Mouse (Mus musculus) stomach, embryonic 14.5 days (tissue): ENCODE results near the gene Fer. TPM values are rescaled to one million over a fixed set of nuclear protein-coding genes. Genes with fewer than 3 reads are reported as not detected.

Experiments used
- ATAC-seq: fragments of 200-750 bp; cut with Nextera tagmentation; 2 replicates; pipeline ENCODE4 v1.8.0; 2017; ENCODE audit warnings: low read depth, moderate TSS enrichment; ENCODE audit not compliant: insufficient number of reproducible peaks, insufficient read depth, low FRiP score
- H3K27ac ChIP-seq: fragments of 300-500 bp; sonication (generic); 2 replicates; pipeline ENCODE4 v1.5.1; 2014; ENCODE audit warnings: mild to moderate bottlenecking, low read length, moderate library complexity, mixed read lengths
- H3K27me3 ChIP-seq: fragments of 300-500 bp; sonication (generic); 2 replicates; pipeline ENCODE4 v1.6.1; 2014; ENCODE audit warnings: low read length, control low read depth, mixed read lengths; ENCODE audit not compliant: control insufficient read depth, insufficient read depth
- H3K36me3 ChIP-seq: fragments of 300-500 bp; sonication (generic); 2 replicates; pipeline ENCODE4 v1.6.1; 2014; ENCODE audit warnings: mild to moderate bottlenecking, control low read depth, low read length, moderate library complexity, mixed read lengths; ENCODE audit not compliant: control insufficient read depth, insufficient read depth
- H3K4me1 ChIP-seq: fragments of 300-500 bp; sonication (generic); 2 replicates; pipeline ENCODE4 v1.6.1; 2014; ENCODE audit warnings: low read length, control low read depth, mixed read lengths; ENCODE audit not compliant: control insufficient read depth, insufficient read depth
- H3K4me2 ChIP-seq: fragments of 300-500 bp; sonication (generic); replicated peaks from 2 replicates; pipeline ENCODE4 v1.6.1; 2014; ENCODE audit warnings: low read depth, low read length, control low read depth
- H3K4me3 ChIP-seq: fragments of 300-500 bp; sonication (generic); 2 replicates; pipeline ENCODE4 v1.5.1; 2014; ENCODE audit warnings: low read depth, low read length, control low read depth
- H3K9ac ChIP-seq: fragments of 300-500 bp; sonication (generic); replicated peaks from 2 replicates; pipeline ENCODE4 v1.6.1; 2014; ENCODE audit warnings: low read depth, mild to moderate bottlenecking, control low read depth, low read length, moderate library complexity, mixed read lengths
- H3K9me3 ChIP-seq: fragments of 300-500 bp; sonication (generic); 2 replicates; pipeline ENCODE4 v1.6.1; 2016; ENCODE audit warnings: low read depth, low read length, control low read depth; ENCODE audit not compliant: control insufficient read depth
- WGBS: fragments of 180-500 bp; shearing (Covaris S2); extraction: QIAGEN DNeasy Blood & Tissue Kit; methylation state at CpG from one replicate; pipeline ENCODE4 v1.1.7; 2014; 5-methylcytosine and 5-hydroxymethylcytosine counted together
- polyA plus RNA-seq: library from polyadenylated mRNA; unstranded; fragments of >200 nt; fragmentation: Nextera tagmentation; extraction: Ambion mirVana; gene quantifications from 2 replicates; pipeline ENCODE4 v1.2.1, GENCODE M21; 2014

Fer gene
- polyA plus RNA-seq, 1 experiment from 2014 or later, result 34.3 TPM

DNA sequence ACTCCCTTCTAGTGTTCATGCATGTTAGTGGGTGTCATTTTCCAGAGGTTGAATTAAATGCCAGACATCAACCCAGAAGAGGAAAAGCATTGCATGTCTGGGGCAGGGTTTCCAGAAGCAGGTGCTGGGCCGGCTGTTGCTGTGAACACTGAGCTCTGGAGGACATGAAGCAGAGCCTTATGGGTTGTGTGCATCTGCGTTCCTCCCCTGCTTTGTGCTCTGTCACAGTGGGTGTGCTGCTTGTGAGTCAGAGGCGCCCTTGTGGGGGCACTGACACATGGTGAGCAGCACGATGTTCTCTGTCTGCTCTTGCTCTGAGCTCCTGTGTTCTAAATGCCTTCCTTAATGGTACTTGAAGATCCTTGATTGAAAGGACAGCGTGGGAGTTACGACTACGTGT lies 182.5 kb downstream of the Fer start:
- no peak for ATAC-seq
- H3K9ac ChIP-seq, result no peak overlapping the region
- 73% methylated on average over 7 of the region's 7 CpGs for WGBS

DNA sequence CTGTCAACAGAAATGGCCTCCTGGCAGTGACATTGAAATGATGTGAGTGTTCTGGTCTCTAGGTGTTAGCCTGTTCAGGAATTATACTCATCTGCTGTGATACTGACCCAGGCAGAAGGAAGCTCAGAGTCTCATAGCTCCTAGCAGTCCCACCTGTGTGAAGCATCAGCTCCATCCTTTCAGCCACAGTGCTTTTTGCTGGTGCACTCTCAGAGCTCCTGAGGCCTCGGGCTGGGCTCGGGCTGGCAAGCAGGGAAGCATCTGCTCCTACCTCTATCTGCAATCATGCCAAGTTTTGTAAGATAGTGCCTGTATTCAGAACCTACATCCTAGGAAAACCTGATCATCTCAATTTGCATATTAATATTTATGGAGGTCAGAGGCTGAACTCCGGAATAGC lies 183.7 kb downstream of the Fer start:
- Histone ChIP-seq H3K9ac (no peak overlapping the region), H3K27ac (no peak overlapping the region), H3K27me3 (no peaks in the 10 kb centered on the region), H3K36me3 (no peaks in the 10 kb centered on the region), H3K9me3 (no peaks in the 10 kb centered on the region), H3K4me1 (no peaks in the 10 kb centered on the region), H3K4me2 (no peak overlapping the region), H3K4me3 (no peak overlapping the region)
- ATAC-seq, result no peak
- WGBS, result 83% methylated on average over 3 of the region's 3 CpGs

More for the DNA sequence above, 182.5 kb downstream of the Fer start:
- Histone ChIP-seq H3K4me2 (no peak overlapping the region), H3K27me3 (no peaks in the 10 kb centered on the region), H3K4me3 (no peak overlapping the region), H3K27ac (no peak overlapping the region), H3K4me1 (no peaks in the 10 kb centered on the region), H3K9me3 (no peaks in the 10 kb centered on the region), H3K36me3 (no peaks in the 10 kb centered on the region)

DNA sequence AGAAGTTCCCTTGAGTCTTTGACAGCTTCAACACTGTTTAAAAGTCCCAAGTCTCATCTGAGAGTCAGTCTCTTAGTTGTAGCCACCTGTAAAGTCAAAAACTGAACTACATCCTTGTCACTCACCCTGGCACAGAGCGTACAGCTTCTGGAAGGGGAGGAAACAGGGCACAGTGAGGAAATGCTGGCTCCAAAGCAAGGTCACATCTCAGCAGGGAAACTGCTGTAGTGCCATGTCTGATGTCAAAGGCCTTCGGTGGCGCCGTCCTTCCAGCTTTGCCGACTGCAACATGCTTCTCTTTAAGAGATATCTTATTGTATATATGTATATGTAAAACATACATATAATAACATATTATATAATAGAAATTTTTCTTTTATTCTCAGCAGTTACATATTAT lies 188.0 kb downstream of the Fer start:
- no peaks in the 10 kb centered on the region for H3K27me3 ChIP-seq
- no peak overlapping the region for H3K27ac ChIP-seq
- H3K36me3 ChIP-seq, result no peaks in the 10 kb centered on the region
- no peak overlapping the region for H3K4me2 ChIP-seq
- WGBS, result 91% methylated on average over 5 of the region's 5 CpGs
- no peak for ATAC-seq
- H3K9ac ChIP-seq, result no peak overlapping the region
- no peak overlapping the region for H3K4me3 ChIP-seq
- no peaks in the 10 kb centered on the region for H3K4me1 ChIP-seq
- no peaks in the 10 kb centered on the region for H3K9me3 ChIP-seq

DNA sequence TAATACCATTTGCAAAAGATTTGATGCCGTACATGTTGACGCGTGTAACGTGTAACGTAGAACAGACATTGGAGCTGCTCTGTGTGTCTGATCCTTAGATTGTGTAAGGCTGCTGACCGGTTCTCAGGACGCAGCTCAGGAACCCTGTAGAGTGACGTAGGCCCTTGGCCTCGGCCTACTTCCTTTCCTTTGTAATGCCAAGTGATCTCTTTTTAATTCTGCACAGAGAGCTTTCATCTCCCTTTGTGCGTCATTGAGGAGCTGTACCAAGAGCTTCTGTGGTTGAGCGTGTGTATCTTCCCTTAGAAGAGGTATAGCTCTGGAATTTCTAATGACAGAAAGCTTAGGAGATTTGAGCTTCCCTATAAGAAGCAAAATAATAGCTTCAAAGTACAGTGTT lies 190.8 kb downstream of the Fer start:
- Histone ChIP-seq H3K9ac (no peak overlapping the region), H3K4me3 (no peak overlapping the region), H3K27ac (no peak overlapping the region), H3K36me3 (no peaks in the 10 kb centered on the region), H3K4me1 (no peaks in the 10 kb centered on the region), H3K27me3 (no peaks in the 10 kb centered on the region), H3K4me2 (no peak overlapping the region), H3K9me3 (no peaks in the 10 kb centered on the region)
- WGBS, result 95% methylated on average over 11 of the region's 11 CpGs
- no peak for ATAC-seq

DNA sequence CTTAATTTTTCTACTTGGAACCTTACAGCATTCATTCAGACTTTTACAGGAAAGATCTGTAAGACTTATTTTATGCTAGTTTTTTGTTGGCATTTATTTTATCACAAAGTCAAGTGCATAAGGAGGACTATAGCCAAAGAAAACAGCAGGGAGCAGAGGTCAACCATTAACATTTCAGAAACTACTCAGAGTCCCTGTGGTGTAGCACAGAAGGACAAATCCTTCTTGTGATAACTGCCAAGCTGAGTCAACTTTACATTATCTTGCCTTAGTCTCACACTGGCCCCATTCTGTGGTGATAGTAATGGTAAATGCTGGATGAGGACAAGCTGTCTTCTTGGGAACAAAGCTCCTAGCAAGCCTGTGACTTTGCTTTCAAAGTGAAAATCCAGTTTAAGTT lies 197.7 kb downstream of the Fer start:
- peak; percentile 67 for ATAC-seq
- Histone ChIP-seq H3K27ac (no peak overlapping the region), H3K9me3 (no peaks in the 10 kb centered on the region), H3K4me2 (no peak overlapping the region), H3K4me1 (no peaks in the 10 kb centered on the region), H3K9ac (no peak overlapping the region), H3K36me3 (no peaks in the 10 kb centered on the region), H3K4me3 (no peak overlapping the region), H3K27me3 (no peaks in the 10 kb centered on the region)

DNA sequence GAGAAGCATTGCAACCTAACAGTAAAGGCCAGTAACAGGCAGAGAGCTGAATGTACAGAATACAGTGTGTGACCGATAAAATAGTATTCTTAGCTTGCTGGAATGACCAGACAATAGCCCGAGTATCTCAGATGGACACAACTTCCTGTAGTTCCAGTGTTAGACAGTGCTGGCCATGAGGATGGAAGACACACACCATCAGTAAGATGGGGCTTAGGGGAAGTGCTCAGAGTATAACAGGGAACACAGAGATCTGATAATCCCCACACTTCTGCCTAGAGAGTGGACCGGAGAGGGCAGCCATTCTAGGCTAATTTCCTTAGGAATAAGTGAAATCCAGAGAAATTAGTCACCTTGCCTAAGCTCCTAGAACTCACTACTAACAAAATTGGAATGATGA lies 202.4 kb downstream of the Fer start:
- H3K4me3 ChIP-seq, result no peak overlapping the region
- H3K27me3 ChIP-seq, result no peaks in the 10 kb centered on the region
- WGBS, result 91% methylated on average over 3 of the region's 3 CpGs
- H3K4me1 ChIP-seq, result no peaks in the 10 kb centered on the region
- H3K36me3 ChIP-seq, result no peaks in the 10 kb centered on the region
- no peak overlapping the region for H3K9ac ChIP-seq
- ATAC-seq, result no peak
- no peak overlapping the region for H3K27ac ChIP-seq
- H3K9me3 ChIP-seq, result no peaks in the 10 kb centered on the region
- H3K4me2 ChIP-seq, result no peak overlapping the region

DNA sequence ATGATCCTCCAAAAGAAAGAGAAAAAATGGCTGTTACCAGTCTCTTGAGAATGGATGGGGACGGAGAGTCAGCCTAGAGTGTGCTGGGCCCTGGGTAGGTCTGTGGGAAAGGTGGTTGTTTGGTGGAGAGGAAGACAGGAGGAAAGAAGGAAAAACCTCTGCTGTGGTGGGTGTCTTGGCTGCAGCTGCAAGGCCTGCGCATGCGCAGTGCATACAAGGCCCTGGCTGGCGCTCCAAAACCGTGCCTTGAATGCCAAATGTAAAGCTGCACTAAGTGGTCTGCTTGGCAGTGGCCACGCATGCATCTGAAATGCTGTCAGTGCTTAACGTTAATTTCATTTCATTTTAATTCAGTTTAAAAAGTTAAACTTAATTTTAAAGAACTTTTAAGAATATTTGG lies 214.5 kb downstream of the Fer start:
- H3K9ac ChIP-seq, result no peak overlapping the region
- H3K27me3 ChIP-seq, result no peaks in the 10 kb centered on the region
- H3K27ac ChIP-seq, result no peak overlapping the region
- H3K4me1 ChIP-seq, result no peaks in the 10 kb centered on the region
- 89% methylated on average over 7 of the region's 7 CpGs for WGBS
- H3K4me2 ChIP-seq, result no peak overlapping the region
- ATAC-seq, result no peak
- H3K4me3 ChIP-seq, result no peak overlapping the region
- no peaks in the 10 kb centered on the region for H3K9me3 ChIP-seq
- H3K36me3 ChIP-seq, result no peaks in the 10 kb centered on the region

DNA sequence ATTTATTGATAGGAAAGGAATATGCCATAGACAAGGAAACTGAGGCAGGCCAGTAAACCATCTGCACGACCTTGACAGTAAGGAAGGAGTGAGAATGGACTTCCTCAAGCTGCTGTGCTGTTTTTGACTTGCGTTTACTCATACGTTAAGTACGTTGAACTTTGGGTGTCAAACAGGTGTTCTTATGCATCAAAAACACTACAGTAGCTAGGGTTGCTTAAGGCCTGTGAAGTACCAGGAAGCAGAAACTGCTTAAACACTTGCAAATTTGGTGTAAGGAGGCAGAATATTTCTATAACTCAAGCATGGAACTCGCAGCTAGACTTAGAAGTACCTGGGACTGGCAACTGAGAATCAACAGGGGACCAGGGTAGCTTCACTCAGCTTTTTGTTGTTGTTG lies 221.9 kb downstream of the Fer start:
- no peaks in the 10 kb centered on the region for H3K27me3 ChIP-seq
- H3K4me2 ChIP-seq, result no peak overlapping the region
- no peaks in the 10 kb centered on the region for H3K9me3 ChIP-seq
- no peaks in the 10 kb centered on the region for H3K36me3 ChIP-seq
- 74% methylated on average over 5 of the region's 5 CpGs for WGBS
- no peak overlapping the region for H3K27ac ChIP-seq
- no peaks in the 10 kb centered on the region for H3K4me1 ChIP-seq
- ATAC-seq, result no peak
- no peak overlapping the region for H3K9ac ChIP-seq
- no peak overlapping the region for H3K4me3 ChIP-seq

DNA sequence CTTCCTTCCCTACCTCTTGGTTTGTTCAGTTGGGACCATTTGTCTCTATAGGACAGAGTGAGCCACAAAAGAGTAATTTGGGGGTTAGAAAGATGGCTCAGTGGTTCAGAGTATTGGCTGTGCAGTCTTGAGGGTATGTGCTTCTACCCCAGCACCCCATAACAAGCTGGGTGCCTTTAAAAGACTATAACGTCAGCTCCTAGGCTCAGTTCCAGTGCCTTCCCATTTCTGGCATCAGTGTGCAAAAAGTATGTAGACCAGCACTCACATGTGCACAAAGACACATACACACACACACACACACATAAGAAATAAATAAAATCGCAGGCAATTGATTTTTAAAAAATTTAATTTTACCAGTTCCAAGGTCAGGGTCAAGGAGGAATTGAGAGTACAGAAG lies 222.6 kb downstream of the Fer start:
- no peaks in the 10 kb centered on the region for H3K4me1 ChIP-seq
- no peak overlapping the region for H3K9ac ChIP-seq
- no peak overlapping the region for H3K4me3 ChIP-seq
- H3K27me3 ChIP-seq, result no peaks in the 10 kb centered on the region
- no peak for ATAC-seq
- H3K9me3 ChIP-seq, result no peaks in the 10 kb centered on the region
- no peaks in the 10 kb centered on the region for H3K36me3 ChIP-seq
- H3K27ac ChIP-seq, result no peak overlapping the region
- H3K4me2 ChIP-seq, result no peak overlapping the region
- WGBS, result 94% methylated on average over 2 of the region's 2 CpGs
